Mouse (Mus musculus) thymus, postnatal 0 days (tissue): ENCODE measurements at regions not wholly inside any gene's neighbourhood (a gene's known extent, or its start where the extent isn't known, plus 50 kb on each side); places are given as distances from the start of the nearest gene placed in this dataset.

Experiments used
- DNase-seq: peaks from one replicate; pipeline ENCODE4 v3.0.0-alpha.2; 2015; ENCODE audit warnings: low spot score

DNA sequence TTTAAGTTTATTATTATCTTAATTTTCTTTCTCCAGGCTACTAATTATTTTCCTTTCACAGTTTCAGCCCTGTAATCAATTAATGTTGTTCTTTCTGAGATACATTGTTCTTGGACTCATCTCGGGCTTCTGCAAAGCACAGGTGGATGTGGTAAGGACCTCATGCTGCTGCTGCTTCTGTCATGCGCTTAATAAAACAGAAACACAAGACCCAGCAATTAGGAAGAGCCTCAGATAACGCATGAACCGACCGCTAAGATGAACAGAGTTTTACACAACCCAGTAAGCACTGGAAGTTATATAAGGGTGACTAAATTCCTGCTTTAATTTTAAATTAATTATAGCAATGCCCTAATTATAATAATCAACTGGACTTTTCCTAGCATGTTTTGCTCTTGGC lies 70.7 kb upstream of the Gk2 start:
- no peak for DNase-seq
